Mouse (Mus musculus): ENCODE measurements around the gene Aicda.
A peak's percentile ranks its signal among the peaks of the same experiment; 100 is the strongest.

The Aicda gene

GRCm38 (mm10) chr6:122601031-122601430, 47.4 kb downstream of the Aicda start:
- DNase-seq (ENCODE audit: low read depth) = no peak

DNA sequence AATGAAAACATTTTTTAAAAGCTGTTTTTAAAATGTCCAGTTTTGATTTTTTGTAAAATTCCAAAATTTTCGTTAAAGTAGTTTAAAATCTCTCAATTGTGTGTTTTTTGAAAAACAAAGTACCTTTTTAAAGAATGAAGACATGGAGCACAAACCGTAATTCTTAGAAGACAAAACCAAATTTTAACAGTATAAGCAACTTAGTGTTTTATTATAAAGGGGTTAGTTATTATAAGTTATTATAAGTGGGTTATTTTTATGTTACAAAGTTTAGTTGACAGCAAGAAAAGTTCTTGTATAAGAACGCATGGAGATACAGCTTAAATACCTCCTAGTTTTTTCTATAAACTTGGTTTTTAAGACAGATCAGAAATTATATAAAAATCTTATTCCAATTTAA, 48.0 kb downstream of the Aicda start:
- no peak for DNase-seq (ENCODE audit: low read depth)

DNA sequence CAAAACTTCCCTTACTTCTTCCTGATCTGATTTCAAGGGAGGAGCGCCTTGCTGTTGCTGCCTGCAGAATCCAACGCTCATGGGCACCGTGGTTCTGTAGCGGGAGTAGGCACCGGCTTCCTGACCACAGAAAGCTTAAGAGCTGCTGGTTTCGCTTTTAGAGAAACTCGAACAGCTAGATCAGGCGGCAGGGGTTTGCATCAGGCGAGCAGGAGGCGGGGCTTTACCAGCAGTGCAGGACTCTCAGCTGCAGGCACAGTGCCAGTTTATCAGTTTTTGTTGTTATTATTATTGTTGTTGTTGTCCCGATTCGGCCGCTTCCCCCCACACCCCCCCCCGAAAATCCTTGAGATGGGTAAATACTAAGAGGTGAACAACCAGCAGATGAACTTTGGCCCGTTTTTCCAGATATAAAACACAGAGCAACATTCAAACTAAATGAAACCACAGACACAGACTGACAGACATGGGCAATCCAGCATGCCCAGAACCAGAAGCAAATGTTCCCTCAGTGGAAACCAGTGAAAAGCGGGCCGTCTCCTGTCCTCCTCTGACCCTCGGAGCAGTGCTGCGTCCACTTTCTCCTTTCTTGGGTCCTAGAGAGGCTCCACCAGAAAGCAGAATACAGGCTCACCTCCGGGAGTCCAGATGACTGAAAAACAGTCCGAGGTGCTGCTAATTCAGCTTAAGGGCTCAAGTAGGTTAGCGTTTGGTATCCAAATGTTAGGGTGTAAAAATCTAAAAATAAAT, 48.8 kb downstream of the Aicda start, which contains the start of gene Apobec1:
Apobec1 (minus strand) TSS at position 203 of the 750 bp plus-strand sequence.
- DNase-seq (ENCODE audit: low read depth) = peak; percentile 70

DNA sequence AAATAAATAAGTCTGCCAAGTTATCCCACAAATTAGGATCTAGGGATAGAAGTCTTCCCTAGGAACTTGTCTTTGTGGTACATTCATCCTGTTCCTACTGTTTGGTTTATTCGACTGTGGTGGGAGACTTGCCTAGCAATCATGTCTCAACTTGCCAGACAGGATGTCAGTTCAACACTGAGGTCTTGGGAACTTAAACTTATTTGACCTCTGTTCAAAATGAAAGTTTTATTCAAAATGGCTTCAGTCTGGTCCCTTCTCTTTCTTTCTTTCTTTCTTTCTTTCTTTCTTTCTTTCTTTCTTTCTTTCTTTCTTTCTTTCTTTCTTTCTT, 49.4 kb downstream of the Aicda start:
- DNase-seq (ENCODE audit: low read depth) = no peak

DNA sequence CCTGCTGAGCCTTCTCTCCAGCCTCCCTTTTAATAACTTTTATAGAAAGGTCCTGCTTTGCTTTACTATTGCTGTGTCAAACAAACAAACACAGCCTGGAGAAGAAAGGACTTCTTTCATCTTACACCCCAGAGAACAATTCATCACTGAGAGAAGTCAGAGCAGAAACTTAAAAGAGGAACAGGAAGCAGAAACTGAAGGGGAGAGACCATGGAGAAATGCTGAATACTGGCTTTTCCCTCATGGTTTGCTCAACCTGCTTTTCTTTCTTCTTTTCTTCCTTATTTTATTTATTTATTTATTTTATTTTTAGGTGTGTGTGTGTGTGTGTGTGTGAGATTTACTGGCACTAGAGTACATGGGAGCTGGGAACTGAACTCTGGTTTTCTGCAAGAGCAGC, 50.7 kb downstream of the Aicda start:
- no peak for DNase-seq (ENCODE audit: low read depth)

GRCm38 (mm10) chr6:122605483-122605882, 51.9 kb downstream of the Aicda start:
- DNase-seq (ENCODE audit: low read depth) = no peak

- DNase-seq (ENCODE audit: low read depth) = no peak
These were observed 53.1 kb downstream of the Aicda start for GRCm38 (mm10) chr6:122606661-122607060.

GRCm38 (mm10) chr6:122607700-122608099, 54.1 kb downstream of the Aicda start:
- DNase-seq (ENCODE audit: low read depth) = no peak

GRCm38 (mm10) chr6:122608434-122609376, 55.1 kb downstream of the Aicda start:
- no peak for DNase-seq (ENCODE audit: low read depth)

DNA sequence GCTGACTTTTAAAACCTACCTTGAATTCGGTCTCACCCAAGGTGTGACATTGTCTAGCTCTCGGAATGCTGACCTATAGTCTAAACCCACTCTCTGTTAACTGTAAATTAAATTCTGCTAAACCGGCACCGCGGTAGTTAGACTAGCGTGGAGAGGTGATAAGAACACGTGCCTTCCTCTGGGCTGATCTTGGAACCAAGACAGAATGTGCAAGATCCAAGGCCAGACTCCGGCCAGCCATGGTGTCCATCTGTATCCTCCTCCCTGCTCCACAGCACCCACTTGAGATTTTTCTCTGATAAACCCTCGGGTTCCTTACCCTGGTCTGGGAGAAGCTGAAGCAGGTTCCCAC, 55.8 kb downstream of the Aicda start:
- DNase-seq (ENCODE audit: low read depth) = no peak

DNA sequence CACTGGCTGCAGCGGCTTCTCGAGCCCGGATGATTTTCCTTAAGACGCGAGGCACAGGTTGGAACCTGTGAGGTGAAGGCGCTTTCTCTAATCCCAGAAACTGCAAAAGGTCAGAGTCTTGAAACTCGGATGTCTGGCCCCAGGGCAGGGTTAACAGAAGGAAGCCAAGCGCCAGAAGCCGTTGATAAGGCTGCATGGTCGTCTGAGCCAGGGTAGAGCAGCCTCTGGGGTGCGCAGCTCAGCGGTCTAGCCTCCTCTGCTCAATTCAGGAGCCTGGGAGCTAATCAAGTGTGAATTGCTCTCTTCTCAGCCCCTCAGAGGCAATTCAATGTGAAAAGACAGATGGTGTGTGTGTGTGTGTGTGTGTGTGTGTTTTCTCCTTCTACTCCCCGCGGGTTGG, 56.2 kb downstream of the Aicda start, which contains the start of gene Gdf3:
Gdf3 (minus strand) TSS at position 317 of the 400 bp plus-strand sequence.
- no peak for DNase-seq (ENCODE audit: low read depth)

DNA sequence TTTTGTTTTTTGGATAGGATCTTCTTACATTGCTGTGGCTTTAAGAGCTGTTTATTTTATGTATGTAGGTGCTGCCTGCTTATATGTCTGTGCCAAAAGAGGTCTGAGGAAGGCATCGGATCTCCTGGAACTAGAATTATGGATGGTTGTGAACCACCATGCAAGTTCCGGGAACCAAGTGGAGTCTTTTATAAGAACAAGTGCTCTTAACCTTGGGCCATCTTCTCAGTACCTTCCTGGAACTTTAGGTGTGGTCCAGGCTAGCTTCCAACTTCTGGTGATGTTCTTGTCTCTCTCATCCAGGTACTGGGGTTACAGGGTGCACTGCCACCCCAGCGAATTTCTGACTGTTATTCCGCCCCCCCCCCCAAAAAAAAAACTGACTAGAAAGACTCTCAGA, 58.8 kb downstream of the Aicda start:
- no peak for DNase-seq (ENCODE audit: low read depth)
